Mouse (Mus musculus): ENCODE results near the gene D930020B18Rik. TPM values are rescaled to one million over a fixed set of nuclear protein-coding genes. Genes with fewer than 3 reads are reported as not detected.

The D930020B18Rik gene
- polyA plus RNA-seq, 1 experiment: 0.23 TPM

- Histone ChIP-seq H3K4me3 (ENCODE audit: low read depth, low read length) (peak overlapping the region; percentile 90), H3K36me3 (ENCODE audit: control insufficient read depth, insufficient read depth, low read length) (peaks cover 9% of the 10 kb centered on the region), H3K27ac (ENCODE audit: insufficient read depth, low read depth, low read length) (peak overlapping the region; percentile 64), H3K4me1 (ENCODE audit: control insufficient read depth, insufficient read depth, insufficient read length, low read length) (no peaks in the 10 kb centered on the region), H3K27me3 (ENCODE audit: control insufficient read depth, insufficient read depth, low read length) (no peaks in the 10 kb centered on the region)
- no peak for TF ChIP-seq POLR2A (IDR thresholded peaks at IDR 0.05; ENCODE audit: low read depth, low read length)
- no peak for TF ChIP-seq CTCF (IDR thresholded peaks at IDR 0.05; ENCODE audit: extremely low read depth, insufficient read length, insufficient replicate concordance, low read depth, low read length)
- WGBS: under 1% methylated on average over 41 of the region's 41 CpGs
Observed at GRCm38 (mm10) chr10:121625407-121626185, 15.8 kb upstream of the D930020B18Rik start.

- TF ChIP-seq CTCF (IDR thresholded peaks at IDR 0.05; ENCODE audit: extremely low read depth, insufficient read length, insufficient replicate concordance, low read depth, low read length): no peak
- peak; percentile 57 for TF ChIP-seq POLR2A (IDR thresholded peaks at IDR 0.05; ENCODE audit: low read depth, low read length)
- WGBS: under 1% methylated on average over 70 of the region's 70 CpGs
Observed at GRCm38 (mm10) chr10:121626186-121626882, 15.1 kb upstream of the D930020B18Rik start, which contains the start of gene Xpot. Xpot (minus strand) TSS chr10:121626332.

GRCm38 (mm10) chr10:121627216-121627852, 14.1 kb upstream of the D930020B18Rik start:
- TF ChIP-seq CTCF (IDR thresholded peaks at IDR 0.05; ENCODE audit: extremely low read depth, insufficient read length, insufficient replicate concordance, low read depth, low read length): no peak
- no peak for TF ChIP-seq POLR2A (IDR thresholded peaks at IDR 0.05; ENCODE audit: low read depth, low read length)
- H3K4me3 ChIP-seq (ENCODE audit: low read depth, low read length): no peak overlapping the region
- no peaks in the 10 kb centered on the region for H3K4me1 ChIP-seq (ENCODE audit: control insufficient read depth, insufficient read depth, insufficient read length, low read length)
- H3K27ac ChIP-seq (ENCODE audit: insufficient read depth, low read depth, low read length): no peak overlapping the region
- 58% methylated on average over 10 of the region's 10 CpGs for WGBS
- no peaks in the 10 kb centered on the region for H3K27me3 ChIP-seq (ENCODE audit: control insufficient read depth, insufficient read depth, low read length)
- H3K36me3 ChIP-seq (ENCODE audit: control insufficient read depth, insufficient read depth, low read length): 0 out of 2 replicates have a peak, but pooled peaks cover 2% of the 10 kb centered on the region

More at GRCm38 (mm10) chr10:121626186-121626882, 15.1 kb upstream of the D930020B18Rik start, which contains the start of gene Xpot:
- Histone ChIP-seq H3K36me3 (ENCODE audit: control insufficient read depth, insufficient read depth, low read length) (peaks cover 8% of the 10 kb centered on the region), H3K27ac (ENCODE audit: insufficient read depth, low read depth, low read length) (peak within 1 kb of the TSS; percentile 64), H3K4me1 (ENCODE audit: control insufficient read depth, insufficient read depth, insufficient read length, low read length) (no peaks in the 10 kb centered on the region), H3K27me3 (ENCODE audit: control insufficient read depth, insufficient read depth, low read length) (no peaks in the 10 kb centered on the region), H3K4me3 (ENCODE audit: low read depth, low read length) (peak within 1 kb of the TSS; percentile 90)

- H3K4me3 ChIP-seq (ENCODE audit: low read depth, low read length): no peak overlapping the region
- whole genome bisulfite sequencing: 90% methylated on average over 6 of the region's 6 CpGs
- no peaks in the 10 kb centered on the region for H3K4me1 ChIP-seq (ENCODE audit: control insufficient read depth, insufficient read depth, insufficient read length, low read length)
- TF ChIP-seq POLR2A (IDR thresholded peaks at IDR 0.05; ENCODE audit: low read depth, low read length): no peak
- TF ChIP-seq CTCF (IDR thresholded peaks at IDR 0.05; ENCODE audit: extremely low read depth, insufficient read length, insufficient replicate concordance, low read depth, low read length): no peak
- H3K27me3 ChIP-seq (ENCODE audit: control insufficient read depth, insufficient read depth, low read length): no peaks in the 10 kb centered on the region
- no peaks in the 10 kb centered on the region for H3K36me3 ChIP-seq (ENCODE audit: control insufficient read depth, insufficient read depth, low read length)
- no peak overlapping the region for H3K27ac ChIP-seq (ENCODE audit: insufficient read depth, low read depth, low read length)
Observed at GRCm38 (mm10) chr10:121628561-121629040, 12.8 kb upstream of the D930020B18Rik start.

GRCm38 (mm10) chr10:121634159-121634558, 7.2 kb upstream of the D930020B18Rik start:
- no peaks in the 10 kb centered on the region for H3K36me3 ChIP-seq (ENCODE audit: control insufficient read depth, insufficient read depth, low read length)
- 39% methylated on average over 1 of the region's 1 CpGs for WGBS
- H3K27me3 ChIP-seq (ENCODE audit: control insufficient read depth, insufficient read depth, low read length): no peaks in the 10 kb centered on the region
- no peaks in the 10 kb centered on the region for H3K4me1 ChIP-seq (ENCODE audit: control insufficient read depth, insufficient read depth, insufficient read length, low read length)
- H3K27ac ChIP-seq (ENCODE audit: insufficient read depth, low read depth, low read length): no peak overlapping the region
- TF ChIP-seq CTCF (IDR thresholded peaks at IDR 0.05; ENCODE audit: extremely low read depth, insufficient read length, insufficient replicate concordance, low read depth, low read length) (no peak), POLR2A (IDR thresholded peaks at IDR 0.05; ENCODE audit: low read depth, low read length) (no peak)
- no peak overlapping the region for H3K4me3 ChIP-seq (ENCODE audit: low read depth, low read length)

- Histone ChIP-seq H3K27me3 (ENCODE audit: control insufficient read depth, insufficient read depth, low read length) (peaks cover 6% of the 10 kb centered on the region; the same call in 1 of the 2 replicates), H3K27ac (ENCODE audit: insufficient read depth, low read depth, low read length) (no peak overlapping the region), H3K36me3 (ENCODE audit: control insufficient read depth, insufficient read depth, low read length) (no peaks in the 10 kb centered on the region), H3K4me1 (ENCODE audit: control insufficient read depth, insufficient read depth, insufficient read length, low read length) (no peaks in the 10 kb centered on the region; the same call in 1 of the 2 replicates), H3K4me3 (ENCODE audit: low read depth, low read length) (no peak overlapping the region)
- TF ChIP-seq CTCF (IDR thresholded peaks at IDR 0.05; ENCODE audit: extremely low read depth, insufficient read length, insufficient replicate concordance, low read depth, low read length) (no peak), POLR2A (IDR thresholded peaks at IDR 0.05; ENCODE audit: low read depth, low read length) (no peak)
- WGBS: 87% methylated on average over 6 of the region's 6 CpGs
Observed at GRCm38 (mm10) chr10:121636276-121636675, 5.1 kb upstream of the D930020B18Rik start.
